Mouse (Mus musculus) small intestine, adult 2 months (tissue): ENCODE data around the gene Stc2.

Source experiments
- CTCF ChIP-seq: fragments of 200-500 bp; IDR thresholded peaks from 2 replicates; pipeline ENCODE4 v1.5.1; 2012; ENCODE audit warnings: low read depth, mild to moderate bottlenecking, control low read depth, inconsistent platforms, low read length, moderate library complexity, mixed read lengths; ENCODE audit not compliant: insufficient replicate concordance, insufficient read length; ENCODE audit errors: extremely low read depth
- POLR2A ChIP-seq: fragments of 200-500 bp; IDR thresholded peaks from 2 replicates; pipeline ENCODE4 v1.6.1; 2012; ENCODE audit warnings: low read depth, mild to moderate bottlenecking, control low read depth, inconsistent platforms, low read length, moderate library complexity

DNA sequence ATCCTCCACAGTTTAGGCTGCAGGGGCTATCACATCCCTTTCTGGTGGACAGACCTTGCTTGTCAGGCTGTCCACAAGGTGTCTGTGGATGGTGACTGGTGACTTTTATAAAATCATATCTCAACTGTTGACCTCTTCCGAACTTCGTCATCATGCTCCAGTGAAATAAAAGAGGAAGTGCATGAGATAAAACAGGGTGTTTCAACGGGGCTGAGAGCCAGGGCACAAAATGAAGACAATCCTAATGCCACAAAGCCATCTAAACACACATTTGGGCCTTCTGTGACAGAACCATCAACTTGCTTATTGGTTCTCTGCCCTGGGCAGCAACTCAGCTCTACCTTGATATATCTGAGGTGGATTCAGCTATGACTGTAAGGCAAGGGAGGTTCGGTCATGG is 3.0 kb downstream of the Stc2 start:
- TF ChIP-seq CTCF (no peak), POLR2A (no peak)
